Mouse (Mus musculus) neural tube, embryonic 13.5 days (tissue): ENCODE data around the gene Csk. TPM values are rescaled to one million over a fixed set of nuclear protein-coding genes. Genes with fewer than 3 reads are reported as not detected.

Source experiments
- ATAC-seq: fragments of 200-750 bp; cut with Nextera tagmentation; 2 replicates; pipeline ENCODE4 v1.8.0; 2017; ENCODE audit warnings: low read depth, mild to moderate bottlenecking, moderate TSS enrichment, moderate library complexity
- H3K27ac ChIP-seq: fragments of 300-500 bp; sonication (generic); replicated peaks from 2 replicates; pipeline ENCODE4 v1.5.1; 2015; ENCODE audit warnings: moderate library complexity, mild to moderate bottlenecking, inconsistent platforms
- H3K27me3 ChIP-seq: fragments of 300-500 bp; sonication (generic); 2 replicates; pipeline ENCODE4 v1.6.1; 2015; ENCODE audit warnings: mild to moderate bottlenecking, inconsistent platforms
- H3K36me3 ChIP-seq: fragments of 300-500 bp; sonication (generic); 2 replicates; pipeline ENCODE4 v1.6.1; 2015; ENCODE audit warnings: mild to moderate bottlenecking, inconsistent platforms
- H3K4me1 ChIP-seq: fragments of 300-500 bp; sonication (generic); replicated peaks from 2 replicates; pipeline ENCODE4 v1.6.1; 2015; ENCODE audit warnings: inconsistent platforms
- H3K4me2 ChIP-seq: fragments of 300-500 bp; sonication (generic); 2 replicates; pipeline ENCODE4 v1.6.1; 2015; ENCODE audit warnings: inconsistent platforms, mild to moderate bottlenecking, moderate library complexity
- H3K4me3 ChIP-seq: fragments of 300-500 bp; sonication (generic); 2 replicates; pipeline ENCODE4 v1.5.1; 2015; ENCODE audit warnings: mild to moderate bottlenecking, inconsistent platforms
- H3K9ac ChIP-seq: fragments of 300-500 bp; sonication (generic); 2 replicates; pipeline ENCODE4 v1.6.1; 2015; ENCODE audit warnings: moderate library complexity, mild to moderate bottlenecking, inconsistent platforms
- H3K9me3 ChIP-seq: fragments of 300-500 bp; sonication (generic); 2 replicates; pipeline ENCODE4 v1.6.1; 2016; ENCODE audit warnings: inconsistent platforms
- WGBS: fragments of 180-500 bp; shearing (Covaris S2); methylation state at CpG from one replicate; pipeline ENCODE4 v1.1.7; 2015; 5-methylcytosine and 5-hydroxymethylcytosine counted together
- polyA plus RNA-seq: library from polyadenylated mRNA; unstranded; fragments of >200 nt; fragmentation: Nextera tagmentation; extraction: Ambion mirVana; gene quantifications from 2 replicates; pipeline ENCODE4 v1.2.1, GENCODE M21; 2015

The Csk gene
- polyA plus RNA-seq, 1 experiment from 2014 or later = 43.7 TPM

DNA sequence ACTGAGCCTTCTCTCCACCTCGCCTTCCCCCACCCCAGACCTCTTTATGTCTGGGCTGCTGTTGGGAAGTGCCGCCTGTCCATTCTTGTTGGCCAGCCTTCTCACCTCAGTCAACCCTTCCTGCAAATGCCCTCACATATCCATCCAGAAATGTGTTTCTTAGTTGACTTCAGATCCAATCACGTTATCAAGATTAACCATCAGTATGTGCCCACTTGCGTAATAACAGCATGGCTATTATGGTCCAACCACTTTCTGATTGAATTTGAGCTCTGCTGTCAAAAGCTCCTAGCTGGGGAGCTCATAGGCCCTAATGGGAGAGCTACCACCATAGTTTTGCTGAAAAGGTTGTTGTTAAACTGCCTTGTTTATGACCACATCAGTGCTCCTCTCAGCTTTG is 17.6 kb upstream of the Csk start:
- Histone ChIP-seq H3K27me3 (no peaks in the 10 kb centered on the region), H3K36me3 (no peaks in the 10 kb centered on the region), H3K9me3 (no peaks in the 10 kb centered on the region), H3K4me3 (no peak overlapping the region), H3K9ac (no peak overlapping the region), H3K4me2 (no peak overlapping the region), H3K4me1 (no peaks in the 10 kb centered on the region), H3K27ac (no peak overlapping the region)
- no peak for ATAC-seq
- 89% methylated on average over 4 of the region's 4 CpGs for WGBS

DNA sequence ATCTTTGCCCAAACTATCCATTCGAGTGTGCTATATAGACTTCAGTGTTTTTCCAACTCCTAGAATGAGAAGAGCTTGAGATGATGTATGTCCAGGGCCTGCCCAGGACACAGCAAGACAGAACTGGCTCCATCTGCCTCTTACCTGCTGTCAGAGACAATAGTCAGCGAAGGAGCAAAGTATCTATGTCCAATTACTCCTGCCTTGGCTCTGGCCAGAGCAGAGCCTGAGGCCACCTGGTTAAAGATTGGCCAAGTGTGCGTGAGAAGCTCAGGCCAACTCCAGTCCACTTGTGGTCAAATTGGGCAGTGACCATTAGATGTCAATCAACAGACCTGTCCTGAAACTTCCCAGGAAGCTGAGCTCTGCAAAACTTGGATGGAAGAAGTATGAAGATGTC is 16.1 kb upstream of the Csk start:
- H3K27ac ChIP-seq = no peak overlapping the region
- no peaks in the 10 kb centered on the region for H3K27me3 ChIP-seq
- no peak overlapping the region for H3K9ac ChIP-seq
- H3K4me2 ChIP-seq = no peak overlapping the region
- no peaks in the 10 kb centered on the region for H3K4me1 ChIP-seq
- no peak for ATAC-seq
- no peak overlapping the region for H3K4me3 ChIP-seq
- whole genome bisulfite sequencing = 86% methylated on average over 3 of the region's 3 CpGs
- H3K9me3 ChIP-seq = no peaks in the 10 kb centered on the region
- H3K36me3 ChIP-seq = no peaks in the 10 kb centered on the region

DNA sequence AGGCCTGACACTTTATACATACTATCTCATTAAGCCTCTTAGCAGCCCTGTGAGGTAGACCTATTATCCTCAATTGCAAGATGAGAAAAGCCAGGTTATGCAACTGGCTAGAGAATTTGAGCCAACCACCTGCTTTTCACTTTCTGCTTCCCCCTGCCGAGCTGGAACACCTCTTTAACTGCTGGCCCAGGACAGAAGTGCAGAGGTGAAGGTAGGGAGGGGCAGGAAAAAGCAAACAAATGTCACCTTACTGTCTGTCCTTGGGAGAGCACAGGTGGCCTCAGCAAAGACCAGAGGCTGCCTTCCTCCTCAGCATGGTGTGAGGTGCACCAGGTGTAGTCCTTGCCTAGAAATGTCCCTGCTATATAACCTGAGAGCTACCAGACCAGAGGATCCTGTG is 14.8 kb upstream of the Csk start:
- Histone ChIP-seq H3K9ac (no peak overlapping the region), H3K27me3 (no peaks in the 10 kb centered on the region), H3K4me3 (no peak overlapping the region), H3K36me3 (no peaks in the 10 kb centered on the region), H3K4me1 (no peaks in the 10 kb centered on the region), H3K27ac (no peak overlapping the region), H3K4me2 (no peak overlapping the region), H3K9me3 (no peaks in the 10 kb centered on the region)
- 41% methylated on average over 1 of the region's 1 CpGs for WGBS
- no peak for ATAC-seq

- no peaks in the 10 kb centered on the region for H3K27me3 ChIP-seq
- H3K36me3 ChIP-seq = no peaks in the 10 kb centered on the region
- WGBS = 54% methylated on average over 11 of the region's 11 CpGs
- H3K4me2 ChIP-seq = no peak overlapping the region
- no peaks in the 10 kb centered on the region for H3K4me1 ChIP-seq
- H3K4me3 ChIP-seq = no peak overlapping the region
- H3K9me3 ChIP-seq = no peaks in the 10 kb centered on the region
- H3K9ac ChIP-seq = no peak overlapping the region
- H3K27ac ChIP-seq = no peak overlapping the region
- no peak for ATAC-seq
These were observed 14.4 kb upstream of the Csk start for GRCm38 (mm10) chr9:57667817-57668216.

- Histone ChIP-seq H3K4me1 (no peaks in the 10 kb centered on the region), H3K27ac (no peak overlapping the region), H3K4me2 (no peak overlapping the region), H3K9me3 (no peaks in the 10 kb centered on the region), H3K36me3 (no peaks in the 10 kb centered on the region), H3K27me3 (no peaks in the 10 kb centered on the region), H3K4me3 (no peak overlapping the region), H3K9ac (no peak overlapping the region)
- WGBS = 81% methylated on average over 3 of the region's 3 CpGs
- no peak for ATAC-seq
These were observed 13.7 kb upstream of the Csk start for GRCm38 (mm10) chr9:57667136-57667535.

- Histone ChIP-seq H3K9ac (no peak overlapping the region), H3K4me3 (no peak overlapping the region), H3K9me3 (no peaks in the 10 kb centered on the region), H3K4me2 (no peak overlapping the region), H3K27me3 (no peaks in the 10 kb centered on the region), H3K27ac (no peak overlapping the region), H3K4me1 (no peaks in the 10 kb centered on the region), H3K36me3 (no peaks in the 10 kb centered on the region)
- ATAC-seq = no peak
- 87% methylated on average over 8 of the region's 8 CpGs for WGBS
These were observed 13.1 kb upstream of the Csk start for GRCm38 (mm10) chr9:57666536-57666935.

GRCm38 (mm10) chr9:57664616-57665015 is 11.2 kb upstream of the Csk start:
- Histone ChIP-seq H3K4me2 (no peak overlapping the region), H3K9me3 (no peaks in the 10 kb centered on the region), H3K27me3 (no peaks in the 10 kb centered on the region), H3K27ac (no peak overlapping the region), H3K4me3 (no peak overlapping the region), H3K4me1 (no peaks in the 10 kb centered on the region), H3K9ac (no peak overlapping the region), H3K36me3 (no peaks in the 10 kb centered on the region)
- 80% methylated on average over 7 of the region's 7 CpGs for whole genome bisulfite sequencing
- ATAC-seq = no peak

GRCm38 (mm10) chr9:57661552-57661951 is 8.1 kb upstream of the Csk start:
- no peaks in the 10 kb centered on the region for H3K4me1 ChIP-seq
- 78% methylated on average over 3 of the region's 3 CpGs for WGBS

GRCm38 (mm10) chr9:57660501-57660900 is 7.1 kb upstream of the Csk start:
- no peak overlapping the region for H3K9ac ChIP-seq
- peaks cover 5% of the 10 kb centered on the region for H3K4me1 ChIP-seq
- H3K4me2 ChIP-seq = no peak overlapping the region
- H3K4me3 ChIP-seq = no peak overlapping the region
- H3K9me3 ChIP-seq = no peaks in the 10 kb centered on the region
- no peaks in the 10 kb centered on the region for H3K36me3 ChIP-seq
- H3K27ac ChIP-seq = no peak overlapping the region
- ATAC-seq = no peak
- H3K27me3 ChIP-seq = no peaks in the 10 kb centered on the region
- WGBS = 85% methylated on average over 6 of the region's 6 CpGs

More at GRCm38 (mm10) chr9:57661552-57661951, 8.1 kb upstream of the Csk start:
- Histone ChIP-seq H3K9me3 (no peaks in the 10 kb centered on the region), H3K36me3 (no peaks in the 10 kb centered on the region), H3K27ac (no peak overlapping the region), H3K4me2 (no peak overlapping the region), H3K27me3 (no peaks in the 10 kb centered on the region), H3K9ac (no peak overlapping the region), H3K4me3 (no peak overlapping the region)
- no peak for ATAC-seq

GRCm38 (mm10) chr9:57659774-57660173 is 6.3 kb upstream of the Csk start:
- no peaks in the 10 kb centered on the region for H3K27me3 ChIP-seq
- H3K4me3 ChIP-seq = no peak overlapping the region
- no peak overlapping the region for H3K27ac ChIP-seq
- H3K9ac ChIP-seq = no peak overlapping the region
- 16% methylated on average over 4 of the region's 4 CpGs for WGBS
- no peak for ATAC-seq
- H3K4me1 ChIP-seq = peaks cover 7% of the 10 kb centered on the region
- H3K36me3 ChIP-seq = no peaks in the 10 kb centered on the region
- H3K9me3 ChIP-seq = no peaks in the 10 kb centered on the region
- no peak overlapping the region for H3K4me2 ChIP-seq

- H3K27ac ChIP-seq = no peak overlapping the region
- no peaks in the 10 kb centered on the region for H3K9me3 ChIP-seq
- 79% methylated on average over 4 of the region's 4 CpGs for WGBS
- ATAC-seq = no peak
- H3K4me1 ChIP-seq = peaks cover 7% of the 10 kb centered on the region
- no peak overlapping the region for H3K9ac ChIP-seq
- no peaks in the 10 kb centered on the region for H3K36me3 ChIP-seq
- H3K27me3 ChIP-seq = peaks cover 5% of the 10 kb centered on the region; the same call in 1 of the 2 replicates
- no peak overlapping the region for H3K4me3 ChIP-seq
- no peak overlapping the region for H3K4me2 ChIP-seq
These were observed 5.5 kb upstream of the Csk start for GRCm38 (mm10) chr9:57658970-57659369.

DNA sequence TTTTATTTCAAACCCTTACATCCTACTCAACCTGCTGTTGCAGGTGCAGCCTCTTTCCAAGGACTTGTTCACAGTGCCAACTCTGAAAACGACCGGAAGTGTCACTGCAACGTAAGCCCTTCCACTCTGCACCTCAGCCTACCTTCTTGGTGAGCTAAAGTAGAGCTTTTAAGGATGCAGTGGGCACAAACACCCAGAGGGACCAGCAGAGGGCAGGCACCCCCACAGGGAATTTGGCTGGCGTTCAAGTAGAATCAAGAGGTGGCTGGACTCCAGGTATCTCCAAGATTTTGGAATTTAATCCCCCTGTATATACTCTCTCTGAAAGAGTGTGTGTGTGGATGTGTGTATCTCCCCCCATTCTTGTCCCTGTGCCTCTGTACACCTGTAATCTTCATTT is 4.4 kb upstream of the Csk start:
- H3K27me3 ChIP-seq = peaks cover 5% of the 10 kb centered on the region; the same call in 1 of the 2 replicates
- no peak overlapping the region for H3K4me2 ChIP-seq
- WGBS = 58% methylated on average over 4 of the region's 4 CpGs
- H3K27ac ChIP-seq = no peak overlapping the region
- no peak overlapping the region for H3K9ac ChIP-seq
- ATAC-seq = no peak
- peaks cover 12% of the 10 kb centered on the region for H3K4me1 ChIP-seq
- no peak overlapping the region for H3K4me3 ChIP-seq
- no peaks in the 10 kb centered on the region for H3K36me3 ChIP-seq
- H3K9me3 ChIP-seq = no peaks in the 10 kb centered on the region

GRCm38 (mm10) chr9:57656631-57657350 is 3.4 kb upstream of the Csk start:
- H3K4me3 ChIP-seq = no peak overlapping the region
- peaks cover 5% of the 10 kb centered on the region; the same call in 1 of the 2 replicates for H3K27me3 ChIP-seq
- ATAC-seq = no peak
- no peak overlapping the region for H3K4me2 ChIP-seq
- no peaks in the 10 kb centered on the region for H3K36me3 ChIP-seq
- no peaks in the 10 kb centered on the region for H3K9me3 ChIP-seq
- H3K4me1 ChIP-seq = peaks cover 16% of the 10 kb centered on the region
- WGBS = 87% methylated on average over 19 of the region's 19 CpGs
- H3K27ac ChIP-seq = no peak overlapping the region
- H3K9ac ChIP-seq = no peak overlapping the region
